Mouse (Mus musculus) embryo, embryonic 10.5 days (tissue): ENCODE measurements around the gene Tmem120b.
A peak's percentile ranks its signal among the peaks of the same experiment; 100 is the strongest.

Source experiments
- DNase-seq: peaks from one replicate; pipeline ENCODE4 v3.0.0-alpha.2; 2015; ENCODE audit warnings: low spot score

Tmem120b gene

DNA sequence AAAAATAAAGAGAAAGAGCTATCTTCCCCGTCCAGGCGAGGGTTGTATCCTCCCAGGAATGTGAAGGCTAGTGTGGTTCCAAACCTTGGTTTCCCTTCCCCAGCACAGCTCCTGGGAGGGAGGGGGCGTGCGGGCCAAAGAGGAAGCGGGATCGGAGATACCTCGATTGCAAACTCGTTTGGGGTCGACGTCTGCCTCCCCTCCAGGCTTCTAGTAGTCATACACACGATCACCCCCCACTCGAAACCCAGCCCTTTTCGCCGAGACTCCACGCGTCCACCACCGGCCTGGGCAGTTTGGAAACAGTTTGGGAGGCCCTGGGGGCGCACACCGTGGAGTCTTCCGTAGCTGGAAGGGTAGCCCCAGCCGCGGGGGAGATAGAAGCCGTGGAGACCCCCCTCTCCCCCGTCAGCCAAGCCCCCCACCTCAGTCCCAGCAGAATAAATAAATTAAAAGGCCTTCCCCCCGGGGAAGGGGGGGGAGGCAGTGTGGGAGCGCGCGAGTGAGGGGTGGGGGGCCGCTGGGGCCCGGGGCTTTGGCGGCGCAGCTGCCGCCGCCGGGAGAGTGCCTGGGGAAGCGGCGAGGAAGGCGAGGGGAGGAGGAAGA, 73.4 kb downstream of the Tmem120b start:
- DNase-seq, result peak; percentile 77

DNA sequence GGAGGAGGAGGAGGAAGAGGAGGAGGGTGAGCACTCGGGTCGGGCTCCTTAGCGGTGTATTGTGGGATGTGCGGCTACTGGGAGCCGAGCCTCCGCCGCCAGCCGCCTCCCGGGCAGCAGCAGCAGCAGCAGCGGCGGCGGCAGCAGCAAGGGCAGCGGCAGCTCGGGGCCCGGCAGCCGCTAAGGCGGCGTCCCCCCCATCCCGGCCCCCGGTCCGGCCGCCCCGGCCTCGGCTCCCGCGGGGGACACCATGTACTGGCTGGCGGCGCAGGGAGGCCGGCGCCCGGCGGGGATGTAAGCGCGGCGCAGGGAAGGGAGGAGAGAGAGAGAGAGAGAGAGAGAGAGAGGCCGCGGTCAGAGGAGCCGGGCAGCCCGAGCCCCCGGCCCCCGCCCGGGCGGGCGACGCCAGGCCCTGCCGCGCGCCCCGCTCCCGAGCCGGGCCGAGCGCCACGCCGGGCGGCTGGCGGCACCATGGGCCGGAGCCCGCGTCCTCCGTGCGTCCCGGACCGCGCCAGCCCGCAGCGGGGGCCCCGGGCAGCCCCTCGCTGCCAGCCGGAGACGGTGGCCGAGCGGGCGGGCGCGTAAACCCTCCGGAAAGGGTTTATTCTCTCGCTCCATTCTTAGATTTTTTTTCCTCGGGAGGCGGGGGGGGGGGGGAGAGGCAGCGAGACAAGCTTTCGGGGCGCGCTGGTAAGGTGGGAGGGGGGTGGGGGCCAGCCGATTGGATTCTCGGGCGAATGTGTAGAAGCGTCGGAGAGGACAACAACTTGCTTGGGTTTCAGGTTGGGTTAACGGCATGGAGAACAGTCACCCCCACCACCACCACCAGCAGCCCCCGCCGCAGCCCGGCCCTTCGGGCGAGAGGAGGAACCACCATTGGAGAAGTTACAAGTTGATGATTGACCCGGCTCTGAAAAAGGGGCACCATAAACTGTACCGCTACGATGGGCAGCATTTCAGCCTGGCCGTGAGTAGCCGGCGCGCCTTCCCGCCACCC, 74.2 kb downstream of the Tmem120b start, which contains the start of gene Setd1b:
Setd1b (plus strand) TSS at position 33 of the 997 bp plus-strand sequence.
- peak; percentile 76 for DNase-seq

DNA sequence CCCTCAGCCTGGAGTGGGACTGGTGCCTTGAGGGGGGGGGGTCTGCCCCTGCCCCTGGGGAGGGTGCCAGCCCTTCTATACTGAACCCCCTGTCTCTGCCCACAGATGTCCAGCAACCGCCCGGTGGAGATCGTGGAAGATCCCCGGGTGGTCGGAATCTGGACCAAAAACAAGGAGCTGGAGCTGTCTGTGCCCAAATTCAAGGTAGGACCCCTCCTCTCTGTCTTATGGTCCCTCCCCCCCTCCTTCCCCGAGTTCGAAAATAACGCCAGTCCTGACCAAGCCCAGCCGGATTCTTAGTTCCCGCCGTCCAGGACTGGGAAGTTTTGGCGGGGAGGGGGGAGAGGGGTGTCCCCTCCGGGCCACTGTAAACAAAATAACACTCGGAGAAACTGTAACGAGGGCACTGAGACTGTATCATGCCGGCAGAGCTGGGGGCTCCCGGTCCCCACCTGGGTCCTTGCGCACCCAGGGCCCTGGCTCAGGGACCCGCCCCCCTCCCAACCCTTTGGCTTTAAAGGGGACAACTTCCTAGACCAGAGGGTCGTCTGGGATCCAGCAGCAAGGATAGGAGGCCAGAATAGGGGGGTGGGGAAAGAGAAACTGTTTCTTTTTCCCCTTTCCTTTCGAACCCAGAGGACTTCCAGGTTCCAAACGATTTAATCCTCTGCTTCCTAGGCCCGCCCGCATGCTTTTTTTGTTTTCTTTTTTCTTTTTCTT, 75.2 kb downstream of the Tmem120b start:
- DNase-seq, result peak; percentile 76

DNA sequence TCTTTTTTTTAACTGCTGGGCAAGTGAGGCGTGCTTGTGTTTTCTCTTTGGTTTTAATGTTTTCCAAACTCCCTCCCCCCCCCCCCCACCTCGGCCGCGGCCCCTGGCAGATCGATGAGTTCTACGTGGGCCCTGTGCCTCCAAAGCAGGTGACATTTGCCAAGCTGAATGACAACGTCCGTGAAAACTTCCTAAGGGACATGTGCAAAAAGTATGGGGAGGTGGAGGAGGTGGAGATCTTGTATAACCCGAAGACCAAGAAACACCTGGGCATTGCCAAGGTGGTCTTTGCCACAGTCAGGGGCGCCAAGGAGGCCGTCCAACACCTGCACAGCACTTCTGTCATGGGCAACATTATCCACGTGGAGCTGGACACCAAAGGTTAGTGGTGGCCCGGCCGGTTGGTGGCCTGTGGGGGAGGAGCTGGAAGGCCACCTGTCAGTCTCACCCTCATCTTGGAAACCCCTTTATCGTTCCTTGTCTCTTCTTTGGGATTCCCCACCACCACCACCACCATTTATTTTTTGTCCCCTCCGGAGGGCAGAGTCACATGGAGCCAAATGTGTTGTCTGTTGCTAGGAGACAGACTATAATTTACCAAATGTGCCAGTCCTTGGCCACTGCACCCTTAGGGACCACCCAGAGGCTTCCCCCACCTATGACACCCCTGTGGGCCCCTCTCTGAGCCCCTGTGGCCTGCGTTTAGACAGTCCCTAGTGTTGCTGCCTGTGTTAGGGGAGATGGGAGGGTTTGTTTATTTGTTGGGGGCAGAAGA, 75.9 kb downstream of the Tmem120b start:
- DNase-seq, result peak; percentile 41

DNA sequence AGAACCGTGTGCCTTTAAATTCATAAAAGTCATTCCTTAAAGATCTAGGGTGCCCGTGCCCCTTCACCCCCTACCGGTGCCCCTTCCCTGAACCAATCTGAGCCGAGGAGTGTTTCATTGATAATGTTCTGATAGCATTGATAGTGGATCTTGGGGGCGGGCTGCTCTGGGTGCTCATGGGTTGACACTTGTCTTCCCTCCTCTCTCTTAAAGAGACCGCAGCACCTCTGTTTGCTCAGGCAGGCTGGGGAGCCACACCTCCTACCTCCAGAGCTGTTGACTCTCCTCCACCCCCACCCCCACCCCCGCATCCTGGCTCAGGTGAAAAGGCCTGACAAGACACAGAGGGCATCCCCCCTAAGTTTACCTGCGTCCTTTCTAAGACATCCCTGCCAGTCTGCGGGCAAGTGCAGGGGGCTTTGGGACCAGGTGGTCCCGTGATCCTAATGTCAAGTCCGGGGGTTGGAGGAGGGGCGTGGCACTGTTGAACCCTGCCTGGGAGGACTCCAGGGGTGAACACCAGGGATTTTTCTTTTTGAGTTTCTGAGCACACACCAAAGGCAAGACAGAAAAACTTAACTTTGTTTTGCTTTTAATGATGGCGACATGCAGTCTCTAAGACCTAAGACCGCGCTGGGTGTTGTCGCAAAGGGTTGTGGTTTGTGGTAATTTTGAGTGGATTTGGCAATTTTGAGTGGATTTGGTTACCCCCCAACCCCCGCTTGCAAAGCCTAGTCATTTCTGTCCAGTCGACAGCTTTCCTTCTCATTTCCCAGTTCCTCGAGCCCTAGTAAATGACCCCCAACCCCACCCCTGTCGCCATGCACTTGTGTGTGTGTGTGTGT, 76.8 kb downstream of the Tmem120b start:
- DNase-seq, result no peak

DNA sequence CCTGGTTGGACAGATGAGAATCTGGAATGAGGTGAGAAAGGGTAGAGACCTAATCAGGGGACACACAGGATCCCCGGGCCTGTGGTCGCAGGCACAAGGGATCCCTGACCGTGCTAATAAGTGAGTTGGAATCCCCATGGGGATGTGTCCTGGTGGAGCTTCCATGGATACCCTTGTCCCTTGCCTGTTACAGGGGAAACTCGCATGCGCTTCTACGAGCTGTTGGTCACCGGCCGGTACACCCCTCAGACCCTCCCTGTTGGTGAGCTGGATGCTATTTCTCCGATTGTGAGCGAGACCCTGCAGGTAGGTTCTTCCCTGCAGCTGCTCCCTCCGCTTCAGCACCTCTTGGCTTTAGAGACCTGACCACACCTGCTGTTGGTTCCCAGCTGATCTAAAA, 78.1 kb downstream of the Tmem120b start:
- DNase-seq, result no peak

DNA sequence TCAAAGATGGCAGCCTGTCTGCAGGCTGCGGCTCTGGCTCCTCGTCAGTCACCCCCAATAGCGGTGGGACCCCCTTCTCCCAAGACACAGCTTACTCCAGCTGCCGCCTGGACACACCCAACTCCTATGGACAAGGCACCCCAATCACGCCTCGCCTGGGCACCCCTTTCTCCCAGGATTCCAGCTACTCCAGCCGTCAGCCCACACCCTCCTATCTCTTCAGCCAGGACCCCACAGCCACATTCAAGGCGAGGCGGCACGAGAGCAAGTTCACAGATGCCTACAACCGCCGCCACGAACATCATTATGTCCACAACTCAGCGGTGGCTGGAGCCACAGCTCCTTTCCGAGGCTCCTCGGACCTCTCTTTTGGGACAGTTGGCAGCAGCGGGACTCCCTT, 79.4 kb downstream of the Tmem120b start:
- DNase-seq, result no peak

DNA sequence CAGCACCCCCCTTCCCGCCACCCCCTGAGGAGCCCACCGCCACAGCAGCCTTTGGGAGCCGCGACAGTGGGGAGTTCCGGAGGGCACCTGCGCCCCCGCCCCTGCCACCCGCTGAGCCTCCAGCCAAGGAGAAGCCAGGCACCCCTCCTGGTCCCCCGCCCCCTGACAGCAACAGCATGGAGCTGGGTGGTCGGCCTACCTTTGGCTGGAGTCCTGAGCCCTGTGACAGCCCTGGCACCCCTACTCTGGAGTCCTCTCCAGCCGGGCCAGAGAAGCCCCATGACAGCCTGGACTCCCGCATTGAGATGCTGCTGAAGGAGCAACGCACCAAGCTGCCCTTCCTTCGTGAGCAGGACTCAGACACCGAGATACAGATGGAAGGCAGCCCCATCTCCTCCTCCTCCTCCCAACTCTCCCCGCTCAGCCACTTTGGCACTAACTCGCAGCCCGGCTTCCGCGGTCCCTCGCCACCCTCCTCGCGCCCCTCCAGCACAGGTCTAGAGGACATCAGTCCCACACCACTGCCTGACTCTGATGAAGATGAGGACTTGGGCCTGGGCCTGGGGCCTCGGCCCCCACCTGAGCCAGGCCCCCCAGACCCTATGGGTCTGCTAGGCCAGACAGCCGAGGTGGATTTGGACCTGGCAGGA, 80.0 kb downstream of the Tmem120b start:
- DNase-seq, result no peak

DNA sequence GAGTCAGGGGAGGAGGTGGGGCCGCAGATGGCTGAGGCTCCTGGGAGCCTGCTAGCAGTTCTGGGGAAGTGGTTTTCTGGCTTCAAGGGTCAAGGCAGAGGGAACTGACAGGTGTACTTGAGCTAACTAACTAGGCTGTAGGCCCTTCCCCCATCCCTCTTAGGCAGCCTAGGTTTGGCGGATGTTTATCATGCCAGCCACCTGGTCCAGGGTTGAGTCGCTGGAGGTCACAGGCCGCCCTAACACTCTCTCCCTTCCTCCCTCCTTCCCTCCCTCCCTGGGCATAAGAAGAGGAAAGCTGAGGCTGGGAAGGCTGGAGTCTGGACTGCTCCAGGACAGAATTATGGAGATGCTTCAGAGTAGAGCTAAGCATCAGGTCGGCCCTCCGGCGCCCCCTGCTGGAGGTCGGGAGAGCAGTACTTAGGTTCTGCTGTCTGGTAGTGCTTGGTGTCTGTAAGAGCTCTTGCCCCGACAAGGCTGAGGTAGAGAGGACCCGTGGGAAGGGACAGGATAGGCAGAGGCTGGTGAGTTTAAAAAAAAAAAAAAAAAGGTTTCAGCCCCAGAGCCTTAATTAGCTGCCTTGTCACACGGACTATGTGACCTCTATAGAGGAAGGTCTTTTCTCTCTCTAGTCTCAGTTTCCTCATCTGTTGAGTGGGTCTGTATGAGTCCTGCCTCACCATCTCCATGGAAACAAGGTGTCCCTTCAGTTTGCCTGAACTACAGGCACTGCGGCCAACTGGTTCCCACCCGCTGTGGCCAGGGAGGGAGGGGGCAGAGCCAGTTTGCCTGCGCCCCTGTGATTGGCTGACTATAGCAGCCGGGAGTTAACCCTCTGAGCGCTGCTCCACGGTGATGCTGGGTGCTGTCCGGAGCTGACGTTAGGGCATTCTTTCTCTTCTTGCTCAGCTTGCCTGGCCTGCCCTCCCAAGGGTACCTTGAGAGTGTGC, 81.5 kb downstream of the Tmem120b start:
- DNase-seq, result peak; percentile 88

DNA sequence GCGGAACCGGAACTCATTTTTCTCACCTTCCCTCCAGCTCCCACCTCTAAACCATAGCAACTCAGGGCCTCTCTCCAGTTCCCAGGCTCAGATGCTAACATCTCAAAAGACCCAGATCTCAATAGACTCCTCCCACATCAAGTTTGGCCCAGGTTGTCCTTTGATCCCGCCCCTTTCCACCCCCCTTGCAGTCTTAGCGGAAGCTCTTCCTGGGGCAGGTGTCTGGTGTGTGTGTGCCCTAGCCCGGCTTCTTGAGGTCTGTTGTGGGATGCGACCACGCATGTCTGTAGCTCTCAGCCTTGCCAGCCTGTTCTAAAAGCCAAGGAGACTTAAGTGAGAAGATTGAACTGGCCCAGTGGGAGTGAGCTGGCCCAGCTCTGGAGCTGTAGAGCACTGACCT, 82.4 kb downstream of the Tmem120b start:
- DNase-seq, result no peak

DNA sequence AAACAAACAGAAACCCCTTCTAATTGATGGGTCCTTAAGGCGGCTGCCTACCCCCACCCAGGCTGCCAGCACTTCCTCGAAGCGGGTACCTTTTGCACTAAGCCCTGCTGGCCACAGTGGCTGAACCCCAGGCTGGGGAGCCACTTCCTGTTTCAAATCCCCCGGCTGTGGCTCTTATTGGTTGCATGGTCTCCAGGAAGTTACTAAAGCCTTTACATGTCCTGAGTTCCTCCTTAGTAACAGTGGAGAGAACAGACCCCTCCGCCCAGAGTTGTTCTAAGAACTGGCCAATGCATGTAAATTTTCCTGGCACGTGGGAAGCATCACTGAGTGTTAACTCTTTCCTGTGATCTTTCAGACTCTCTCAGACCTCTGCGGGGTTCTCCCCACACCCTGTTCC, 82.9 kb downstream of the Tmem120b start:
- no peak for DNase-seq

DNA sequence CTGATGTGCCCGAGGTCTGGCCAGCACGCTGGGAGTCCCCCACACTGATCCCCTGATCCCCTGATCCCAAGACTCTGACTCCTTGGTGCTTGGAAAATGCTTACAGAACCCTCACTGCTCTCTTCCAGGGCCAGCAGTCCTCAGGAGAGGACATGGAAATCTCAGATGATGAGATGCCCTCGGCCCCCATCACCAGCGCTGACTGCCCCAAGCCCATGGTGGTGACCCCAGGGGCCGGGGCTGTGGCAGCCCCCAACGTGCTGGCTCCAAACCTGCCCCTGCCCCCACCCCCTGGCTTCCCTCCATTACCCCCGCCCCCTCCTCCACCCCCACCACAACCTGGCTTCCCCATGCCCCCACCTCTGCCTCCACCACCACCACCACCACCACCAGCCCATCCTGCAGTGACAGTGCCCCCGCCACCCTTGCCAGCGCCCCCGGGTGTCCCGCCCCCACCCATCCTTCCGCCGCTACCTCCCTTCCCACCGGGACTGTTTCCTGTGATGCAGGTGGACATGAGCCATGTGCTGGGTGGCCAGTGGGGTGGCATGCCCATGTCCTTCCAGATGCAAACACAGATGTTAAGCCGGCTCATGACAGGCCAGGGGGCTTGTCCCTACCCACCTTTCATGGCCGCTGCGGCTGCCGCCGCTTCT, 83.6 kb downstream of the Tmem120b start:
- DNase-seq, result no peak

DNA sequence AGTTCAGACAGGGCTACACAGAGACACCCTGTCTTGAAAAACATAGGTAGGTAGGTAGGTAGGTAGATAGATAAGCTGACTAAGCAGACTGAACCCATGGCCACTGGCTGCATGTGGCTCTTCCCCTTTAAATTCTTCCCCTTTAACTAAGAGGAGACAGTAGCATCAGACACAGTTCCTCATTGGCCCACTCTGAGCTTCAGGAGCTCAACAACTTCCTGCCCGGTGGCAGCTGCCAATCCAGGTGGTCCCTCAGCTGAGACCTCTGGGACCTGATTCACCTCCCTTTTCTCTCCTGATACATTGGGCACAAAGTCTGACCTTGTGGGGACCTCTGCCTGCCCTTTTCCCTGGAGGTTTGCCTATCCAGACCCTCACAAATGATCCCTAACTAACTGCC, 84.7 kb downstream of the Tmem120b start:
- DNase-seq, result no peak

DNA sequence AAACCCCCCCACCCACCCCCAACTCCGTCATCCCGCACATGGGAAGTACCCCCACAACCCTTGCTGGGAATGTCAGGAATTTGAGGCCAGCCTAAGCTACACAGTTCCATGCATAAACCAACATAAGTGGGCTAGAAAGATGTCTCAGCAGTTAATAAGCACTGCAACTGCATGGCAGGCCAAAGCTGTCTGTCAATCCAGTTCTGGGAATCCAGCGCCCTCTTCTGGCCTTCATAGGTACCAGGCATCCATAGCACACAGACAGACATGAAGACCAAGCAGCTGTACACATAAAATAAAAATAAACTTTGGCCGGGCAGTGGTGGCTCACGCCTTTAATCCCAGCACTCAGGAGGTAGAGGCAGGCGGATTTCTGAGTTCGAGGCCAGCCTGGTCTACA, 87.2 kb downstream of the Tmem120b start:
- DNase-seq, result peak; percentile 86

DNA sequence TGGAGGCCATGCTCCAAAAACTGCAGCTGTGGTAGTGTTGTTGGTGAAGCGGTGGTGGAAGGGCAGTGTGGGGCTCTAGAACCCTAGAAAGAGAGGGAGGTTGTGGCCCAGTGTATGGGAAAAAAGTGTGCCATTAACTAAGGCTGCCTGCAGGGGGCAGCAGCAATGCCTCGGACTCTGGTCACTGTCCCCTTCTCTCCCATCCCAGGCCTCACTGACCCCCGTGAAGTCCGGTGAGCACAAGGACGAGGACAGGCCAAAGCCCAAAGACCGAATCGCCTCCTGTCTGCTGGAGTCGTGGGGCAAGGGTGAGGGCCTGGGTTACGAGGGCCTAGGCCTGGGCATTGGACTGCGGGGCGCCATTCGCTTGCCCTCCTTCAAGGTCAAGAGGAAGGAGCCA, 88.5 kb downstream of the Tmem120b start:
- DNase-seq, result no peak

DNA sequence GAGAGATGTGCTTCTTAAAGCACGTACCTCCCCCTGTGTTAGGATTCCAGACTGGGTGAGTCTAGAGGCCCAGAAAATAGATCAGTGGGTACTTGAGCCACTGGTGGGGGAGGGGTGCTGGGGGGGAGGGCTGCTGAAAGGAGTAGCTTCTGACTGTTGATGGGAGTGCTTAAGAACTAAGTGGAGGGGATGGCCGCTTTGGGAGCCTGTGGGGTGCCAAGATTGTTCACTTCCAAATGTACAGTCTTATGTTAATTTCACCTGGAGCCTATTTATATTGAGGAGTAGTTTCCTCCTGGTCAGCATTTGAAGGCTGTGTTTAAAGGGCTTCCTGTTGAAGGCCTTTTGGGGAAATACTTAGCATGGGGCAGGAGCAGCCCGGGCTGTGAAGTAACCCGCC, 89.8 kb downstream of the Tmem120b start:
- no peak for DNase-seq

DNA sequence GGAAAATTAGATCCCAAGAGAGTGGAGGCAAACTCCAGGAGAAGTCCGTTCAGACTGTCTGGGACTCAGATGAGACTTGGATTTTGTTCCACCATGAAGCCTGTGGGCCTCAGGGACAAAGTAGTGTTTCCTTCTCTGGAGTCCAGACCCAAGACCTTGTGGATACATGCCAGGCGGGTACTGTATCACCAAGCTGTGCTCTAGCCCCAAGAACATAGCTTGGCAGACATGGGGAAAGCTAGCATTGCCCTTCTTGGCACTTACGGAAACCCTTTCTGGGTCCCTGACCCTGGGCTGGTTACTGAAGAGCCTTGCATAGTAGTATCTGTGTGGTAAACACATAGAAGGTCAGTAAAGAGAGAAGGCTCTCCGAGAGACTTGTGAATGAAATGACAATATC, 91.2 kb downstream of the Tmem120b start:
- no peak for DNase-seq

DNA sequence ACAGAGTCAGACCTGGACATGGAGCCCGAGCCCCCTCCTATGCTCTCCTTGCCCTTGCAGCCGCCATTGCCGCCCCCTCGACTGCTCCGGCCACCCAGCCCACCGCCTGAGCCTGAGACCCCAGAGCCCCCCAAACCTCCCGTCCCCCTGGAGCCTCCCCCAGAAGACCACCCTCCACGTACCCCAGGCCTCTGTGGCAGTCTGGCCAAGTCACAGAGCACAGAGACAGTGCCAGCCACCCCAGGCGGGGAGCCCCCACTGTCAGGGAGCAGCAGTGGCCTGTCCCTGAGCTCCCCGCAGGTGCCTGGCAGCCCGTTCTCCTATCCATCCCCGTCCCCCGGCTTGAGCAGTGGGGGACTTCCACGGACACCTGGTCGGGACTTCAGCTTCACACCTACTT, 91.7 kb downstream of the Tmem120b start:
- DNase-seq, result no peak

DNA sequence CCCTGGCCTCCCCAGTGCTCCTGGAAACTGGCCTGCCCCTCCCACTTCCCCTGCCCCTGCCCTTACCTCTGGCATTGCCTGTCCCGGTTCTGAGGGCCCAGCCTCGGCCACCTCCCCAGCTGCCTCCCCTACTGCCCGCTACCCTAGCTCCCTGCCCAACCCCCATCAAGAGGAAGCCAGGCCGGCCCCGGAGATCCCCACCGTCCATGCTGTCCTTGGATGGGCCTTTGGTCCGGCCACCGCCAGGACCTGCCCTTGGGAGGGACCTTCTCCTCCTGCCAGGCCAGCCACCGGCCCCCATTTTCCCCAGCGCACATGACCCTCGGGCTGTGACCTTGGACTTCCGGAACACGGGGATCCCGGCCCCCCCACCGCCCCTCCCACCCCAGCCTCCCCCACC, 92.1 kb downstream of the Tmem120b start:
- no peak for DNase-seq
